Mouse (Mus musculus) c-Kit-positive CD71-negative TER-119-negative erythroid progenitor cells, embryonic 14.5 days (primary cell): ENCODE measurements around the gene Nipal4.

Source experiments
- DNase-seq: peaks from one replicate; pipeline ENCODE4 v3.0.0-alpha.2; 2013; ENCODE audit warnings: low read depth

Nipal4 gene

DNA sequence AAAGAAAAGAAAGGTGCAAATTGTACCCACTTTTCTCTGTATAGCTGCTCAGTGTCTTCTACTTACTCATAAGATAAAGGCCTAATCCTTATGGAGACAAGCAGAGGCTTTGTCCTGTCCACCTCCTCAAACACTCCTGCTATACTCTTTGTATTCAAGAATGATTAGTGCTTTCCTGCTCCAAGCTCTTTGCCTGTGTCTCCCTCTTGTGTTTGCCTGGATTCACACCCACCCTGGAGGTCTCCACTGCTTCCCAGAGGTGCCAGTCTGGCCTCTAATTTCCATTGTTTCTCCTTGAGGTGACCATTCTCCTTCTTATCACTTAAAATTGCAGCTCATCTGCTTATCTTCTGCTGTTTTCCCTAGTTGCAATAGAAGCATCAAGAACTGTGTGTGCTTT, 8.8 kb downstream of the Nipal4 start:
- no peak for DNase-seq

DNA sequence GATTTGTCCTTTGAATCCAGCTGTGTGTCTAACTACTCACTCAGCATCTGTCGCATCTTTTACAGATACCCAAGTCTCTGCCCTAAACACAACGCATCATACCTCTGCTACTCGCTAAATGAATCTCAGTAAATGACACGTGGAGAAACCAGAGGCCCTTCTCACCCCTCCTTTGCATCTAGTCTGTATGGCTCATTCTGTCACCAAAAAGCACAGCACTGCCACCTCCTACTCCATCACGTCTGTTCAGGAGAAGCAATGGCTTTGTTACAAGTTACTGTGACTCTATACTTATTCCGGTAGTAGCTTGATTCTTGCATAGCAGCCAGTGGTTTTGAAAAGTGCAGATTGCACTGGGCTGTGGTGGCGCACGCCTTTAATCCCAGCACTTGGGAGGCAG, 9.4 kb downstream of the Nipal4 start:
- no peak for DNase-seq

GRCm38 (mm10) chr11:46146619-46147018, 19.7 kb downstream of the Nipal4 start:
- no peak for DNase-seq

DNA sequence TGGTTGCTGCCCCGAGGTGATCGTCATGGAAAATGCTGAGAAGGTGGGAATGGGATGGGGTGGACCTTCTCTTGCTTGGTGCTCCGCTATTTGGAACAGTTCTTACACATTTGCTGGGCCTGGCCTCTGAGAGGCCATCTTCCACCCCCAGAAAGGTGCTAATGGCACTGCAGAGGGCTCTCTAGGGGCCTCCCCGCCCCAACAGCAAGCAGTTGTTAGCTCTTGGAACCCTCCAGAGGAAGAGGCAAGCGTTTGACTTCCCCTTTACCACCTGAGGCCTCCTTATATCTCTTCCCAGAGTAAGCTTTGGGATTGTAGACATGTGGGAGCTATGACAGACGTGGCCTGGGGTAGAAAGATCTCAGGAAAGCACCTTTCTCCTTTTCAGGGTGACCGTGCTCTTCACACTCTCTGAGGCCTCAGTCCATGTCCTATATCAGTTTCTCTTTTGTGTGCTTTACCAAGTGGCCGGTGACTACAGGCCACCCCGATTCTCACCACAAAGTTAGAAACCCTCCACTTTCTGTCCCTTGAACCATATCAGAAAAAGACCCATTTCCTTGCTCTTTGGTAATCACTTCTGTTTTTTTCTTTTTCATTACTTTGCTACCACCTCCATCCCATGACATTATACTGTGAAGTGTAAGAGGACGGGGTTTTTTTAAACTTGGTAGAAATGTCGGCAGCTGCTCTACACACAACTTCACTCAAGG, 21.0 kb downstream of the Nipal4 start:
- DNase-seq, result no peak

DNA sequence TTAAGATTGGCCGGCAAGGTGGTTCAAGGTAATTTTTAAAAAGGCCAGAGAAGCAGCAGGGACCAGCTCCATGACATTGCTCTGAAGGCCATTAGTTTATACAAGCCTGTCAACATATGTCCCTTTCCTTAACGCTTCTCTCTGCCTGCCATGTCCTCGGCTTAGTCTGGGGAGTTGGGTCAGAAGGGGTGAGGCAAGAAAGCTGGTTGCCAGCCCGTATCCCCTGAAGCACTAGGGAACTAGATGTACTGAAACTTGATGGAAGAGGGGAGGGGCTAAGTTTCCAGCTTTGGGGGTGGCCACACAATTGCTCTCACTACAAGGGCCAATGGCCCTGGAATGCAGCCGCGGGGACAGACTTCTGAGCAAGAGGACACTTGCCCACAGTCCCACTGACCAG, 23.0 kb downstream of the Nipal4 start:
- no peak for DNase-seq

GRCm38 (mm10) chr11:46134899-46135298, 31.4 kb downstream of the Nipal4 start:
- no peak for DNase-seq

DNA sequence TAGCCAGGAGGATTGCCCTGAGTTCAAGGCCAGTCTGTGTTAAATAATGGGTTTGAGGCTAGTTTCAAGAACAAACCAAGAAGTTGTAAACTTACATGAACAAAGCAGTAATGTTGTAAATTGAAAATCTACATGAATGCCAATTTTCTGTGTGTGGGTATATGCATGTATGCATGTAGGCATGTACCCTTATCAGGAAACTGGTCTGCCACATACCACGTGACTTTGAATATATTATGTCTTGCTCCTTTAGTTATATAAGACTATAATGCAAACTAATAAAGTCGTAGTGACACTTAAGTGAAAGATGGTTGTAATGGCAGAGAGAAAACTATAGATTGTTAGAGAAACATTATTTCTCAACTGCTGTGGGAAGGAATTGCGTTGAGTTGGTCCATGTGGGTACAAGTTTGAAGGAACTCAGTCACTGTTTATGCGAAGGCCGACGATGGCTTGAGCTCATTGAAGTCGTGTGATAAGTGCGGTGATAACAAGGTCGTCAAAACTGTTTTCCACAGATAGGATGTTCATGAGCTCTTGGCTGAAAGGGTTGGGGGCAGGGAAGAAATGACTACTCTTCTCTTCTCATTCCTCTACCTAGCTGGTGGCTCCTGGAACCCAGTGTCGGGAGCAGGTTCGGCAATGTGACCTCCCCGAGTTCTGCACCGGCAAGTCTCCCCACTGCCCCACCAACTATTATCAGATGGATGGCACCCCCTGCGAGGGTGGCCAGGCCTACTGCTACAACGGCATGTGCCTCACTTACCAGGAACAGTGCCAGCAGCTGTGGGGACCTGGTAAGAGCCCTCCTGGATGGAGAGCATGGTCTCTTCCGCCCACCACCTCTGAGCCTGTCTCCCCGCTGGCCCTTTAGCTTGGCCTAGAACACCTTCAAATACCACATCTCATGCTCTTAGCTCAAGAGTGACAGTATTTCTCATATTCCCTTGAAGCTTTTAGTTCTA, 35.0 kb downstream of the Nipal4 start:
- DNase-seq, result no peak

GRCm38 (mm10) chr11:46128548-46128945, 37.8 kb downstream of the Nipal4 start:
- peak; percentile 30 for DNase-seq

DNA sequence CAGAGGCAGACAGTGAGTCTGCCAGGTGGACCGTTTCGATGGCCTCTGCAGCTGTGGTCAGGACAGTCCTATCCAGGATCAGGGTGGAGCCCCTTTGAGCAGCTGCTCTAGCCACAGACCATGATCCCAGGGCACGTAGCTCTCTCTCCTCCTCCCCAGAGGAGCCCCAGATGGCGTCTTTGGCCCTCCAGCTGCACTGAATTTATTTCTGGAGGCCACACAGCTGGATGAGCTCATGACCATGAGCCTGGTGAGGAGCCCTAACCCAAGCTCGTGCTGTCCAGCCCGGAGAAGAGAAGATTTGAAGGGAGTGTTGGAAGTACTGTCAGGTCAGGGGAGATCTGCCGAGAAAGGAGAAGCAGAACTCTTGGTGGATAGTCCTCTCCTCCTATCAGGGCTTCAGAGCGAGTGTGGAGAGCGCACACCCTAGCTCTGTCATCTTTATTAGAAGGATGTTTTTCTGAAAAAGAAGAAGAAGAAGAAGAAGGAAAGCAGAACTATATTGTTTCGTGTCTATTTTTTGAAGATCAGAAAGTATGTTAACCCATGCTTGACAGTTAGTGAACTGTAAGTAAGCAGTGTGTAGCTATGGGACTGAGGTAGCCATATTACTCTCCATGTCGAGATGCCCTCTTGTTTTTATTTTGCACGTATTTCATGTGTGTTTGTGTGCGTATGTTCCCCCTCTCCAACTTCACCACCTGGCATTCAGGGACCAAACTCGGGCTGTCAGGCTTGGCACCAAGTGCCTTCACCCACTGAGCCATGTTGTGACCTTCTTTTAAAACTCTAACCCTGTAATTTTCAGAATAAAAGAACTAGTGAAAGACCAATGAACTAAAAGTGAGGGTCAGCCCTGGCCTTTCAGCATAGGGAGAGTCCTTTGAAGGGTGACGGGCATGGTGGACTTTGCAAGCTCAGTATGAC, 38.4 kb downstream of the Nipal4 start:
- peak; percentile 16 for DNase-seq

GRCm38 (mm10) chr11:46126827-46127410, 39.4 kb downstream of the Nipal4 start:
- DNase-seq, result no peak

- no peak for DNase-seq
These were observed 40.0 kb downstream of the Nipal4 start for GRCm38 (mm10) chr11:46126317-46126716.

DNA sequence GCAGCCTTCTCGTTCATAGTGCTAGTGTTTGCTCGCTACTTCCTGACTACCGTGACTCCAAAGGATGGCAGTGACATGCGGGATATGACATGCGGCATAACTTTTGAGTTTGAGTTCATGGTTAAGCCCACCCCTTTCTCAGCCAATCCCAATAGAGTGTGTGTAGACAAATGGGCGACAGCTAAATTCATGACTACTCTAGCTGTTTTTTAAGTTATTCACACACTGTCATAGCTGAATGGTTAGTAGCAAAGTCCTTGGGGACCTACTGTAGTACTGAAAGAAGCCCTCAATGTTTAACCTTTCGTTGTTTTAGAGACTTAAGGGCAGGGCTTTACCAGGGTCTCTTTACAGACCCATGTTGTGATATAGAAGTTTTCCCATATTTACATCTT, 40.5 kb downstream of the Nipal4 start:
- DNase-seq, result no peak

DNA sequence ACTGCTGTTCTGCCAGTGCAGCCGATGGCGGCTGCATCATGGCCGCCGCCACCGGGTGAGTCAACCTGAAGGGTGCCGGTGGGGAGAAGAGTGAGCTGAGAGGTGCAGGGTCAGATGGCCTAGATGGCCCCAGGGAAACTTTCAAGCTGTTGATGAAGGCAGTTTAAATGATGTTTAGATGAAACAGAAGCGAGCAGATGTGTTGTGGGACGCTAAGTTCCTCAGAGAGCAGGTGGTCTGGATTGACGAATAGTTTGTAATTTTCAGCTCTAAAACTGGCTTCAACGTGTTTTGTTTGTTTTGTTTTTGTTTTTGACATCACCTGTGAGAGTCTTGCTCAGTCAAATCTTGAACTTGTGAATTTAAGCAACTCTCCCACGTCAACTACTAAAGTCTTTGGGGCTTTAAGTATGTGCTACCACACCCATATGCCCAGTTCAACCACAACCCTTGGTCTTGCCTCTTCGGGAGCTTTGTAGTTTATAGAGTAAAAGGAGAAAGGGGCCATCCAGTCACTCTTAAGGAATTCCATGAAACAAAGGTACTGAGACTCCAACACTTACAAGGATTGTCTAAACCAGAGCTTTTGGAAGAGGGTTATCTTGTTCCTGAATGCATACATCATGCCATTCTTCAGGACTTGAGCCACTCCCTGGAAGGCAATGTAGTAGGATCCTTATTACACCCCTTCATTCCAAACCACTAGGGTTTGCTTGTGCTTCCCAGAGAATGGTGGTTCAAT, 41.0 kb downstream of the Nipal4 start:
- no peak for DNase-seq

GRCm38 (mm10) chr11:46123328-46123866, 42.9 kb downstream of the Nipal4 start:
- DNase-seq, result no peak

GRCm38 (mm10) chr11:46122875-46123274, 43.4 kb downstream of the Nipal4 start:
- no peak for DNase-seq

GRCm38 (mm10) chr11:46121666-46122065, 44.6 kb downstream of the Nipal4 start:
- DNase-seq, result no peak

GRCm38 (mm10) chr11:46120084-46120483, 46.2 kb downstream of the Nipal4 start:
- no peak for DNase-seq

GRCm38 (mm10) chr11:46119624-46120023, 46.7 kb downstream of the Nipal4 start:
- DNase-seq, result no peak

- no peak for DNase-seq
These were observed 49.8 kb downstream of the Nipal4 start for GRCm38 (mm10) chr11:46116510-46116909.

GRCm38 (mm10) chr11:46115411-46116173, 50.7 kb downstream of the Nipal4 start:
- no peak for DNase-seq
